Mouse (Mus musculus): ENCODE results near the gene Vash1.

Gene Vash1

GRCm38 (mm10) chr12:86721453-86721852 lies 43.0 kb downstream of the Vash1 start:
- no peak for DNase-seq

- DNase-seq, result no peak
Measured at GRCm38 (mm10) chr12:86724300-86724699, 45.8 kb downstream of the Vash1 start.

DNA sequence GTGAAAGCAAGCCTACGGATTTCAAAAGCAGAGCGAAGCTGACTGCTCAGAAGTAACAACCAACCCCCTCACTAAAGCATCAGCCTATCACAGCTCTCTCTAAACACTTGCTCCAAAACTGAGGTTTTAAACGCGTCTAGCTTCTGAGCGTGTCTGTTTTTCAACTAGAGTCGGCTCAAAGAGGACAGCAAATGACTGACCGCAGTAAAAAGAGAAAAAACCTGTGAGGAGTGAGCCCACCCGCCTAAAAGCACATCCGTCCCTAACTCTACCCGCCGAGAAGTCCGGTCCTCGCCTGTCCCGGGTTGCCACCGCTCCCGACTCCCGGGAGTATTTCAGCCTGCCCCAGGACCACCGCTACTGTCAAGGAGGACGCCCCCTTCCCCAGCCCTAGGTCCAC lies 47.2 kb downstream of the Vash1 start:
- DNase-seq, result no peak

- peak; percentile 97 to 98 for DNase-seq
Measured at GRCm38 (mm10) chr12:86726120-86726640, 47.7 kb downstream of the Vash1 start, which contains the start of gene Angel1. Angel1 (minus strand) TSS chr12:86726460.

DNA sequence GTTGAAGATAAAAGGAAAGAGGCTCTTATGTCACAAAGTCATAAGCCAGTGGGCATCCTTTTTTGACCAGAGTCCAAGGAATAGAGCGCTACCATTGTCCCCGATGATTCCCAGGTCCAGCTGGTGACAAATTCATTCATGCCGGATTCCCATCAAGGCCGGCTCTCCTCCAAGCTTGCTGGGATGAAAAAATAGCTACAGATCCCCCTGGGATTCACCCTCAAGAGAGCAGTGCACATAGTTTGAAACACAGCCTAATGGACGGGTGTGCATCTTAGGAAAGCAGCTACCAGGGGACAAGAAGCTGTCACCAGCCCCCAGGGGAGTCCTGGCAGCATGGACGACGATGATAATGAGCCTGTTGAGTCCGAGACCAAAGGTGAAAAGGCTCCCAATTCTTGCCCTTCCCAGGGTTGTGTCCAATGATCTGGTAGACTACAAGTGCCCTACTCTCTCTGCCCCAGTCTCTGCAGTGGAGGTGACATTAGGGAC lies 55.9 kb downstream of the Vash1 start, which contains the start of gene Lrrc74a:
Gene Lrrc74a (plus strand): TSS at position 51 of the 492 bp plus-strand sequence.
- DNase-seq, result no peak
